Mouse (Mus musculus) mesoderm, embryonic 11.5 days (tissue): Measurements from ENCODE around the gene Tmem151a.

ENCODE experiments used
- DNase-seq: peaks from one replicate; pipeline ENCODE4 v3.0.0-alpha.2; 2012; ENCODE audit warnings: low read depth, low spot score

Gene Tmem151a

DNA sequence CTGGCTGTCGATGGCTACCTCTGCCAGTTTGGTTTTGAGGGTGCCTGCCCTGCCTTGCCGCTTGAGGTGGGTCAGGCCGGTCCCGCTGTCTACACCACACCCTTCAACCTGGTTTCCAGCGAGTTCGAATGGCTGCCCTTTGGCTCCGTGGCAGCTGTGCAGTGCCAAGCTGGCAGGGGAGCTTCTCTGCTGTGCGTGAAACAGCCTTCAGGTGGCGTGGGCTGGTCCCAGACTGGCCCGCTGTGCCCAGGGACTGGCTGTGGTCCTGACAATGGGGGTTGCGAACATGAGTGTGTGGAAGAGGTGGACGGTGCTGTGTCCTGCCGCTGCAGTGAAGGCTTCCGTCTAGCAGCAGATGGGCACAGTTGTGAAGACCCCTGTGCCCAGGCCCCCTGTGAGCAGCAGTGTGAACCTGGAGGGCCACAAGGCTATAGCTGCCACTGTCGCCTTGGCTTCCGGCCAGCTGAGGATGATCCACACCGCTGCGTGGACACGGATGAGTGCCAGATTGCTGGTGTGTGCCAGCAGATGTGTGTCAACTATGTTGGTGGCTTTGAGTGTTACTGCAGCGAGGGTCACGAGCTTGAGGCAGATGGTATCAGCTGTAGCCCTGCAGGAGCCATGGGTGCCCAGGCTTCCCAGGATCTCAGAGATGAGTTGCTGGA, 16.6 kb downstream of the Tmem151a start:
- DNase-seq, result no peak

DNA sequence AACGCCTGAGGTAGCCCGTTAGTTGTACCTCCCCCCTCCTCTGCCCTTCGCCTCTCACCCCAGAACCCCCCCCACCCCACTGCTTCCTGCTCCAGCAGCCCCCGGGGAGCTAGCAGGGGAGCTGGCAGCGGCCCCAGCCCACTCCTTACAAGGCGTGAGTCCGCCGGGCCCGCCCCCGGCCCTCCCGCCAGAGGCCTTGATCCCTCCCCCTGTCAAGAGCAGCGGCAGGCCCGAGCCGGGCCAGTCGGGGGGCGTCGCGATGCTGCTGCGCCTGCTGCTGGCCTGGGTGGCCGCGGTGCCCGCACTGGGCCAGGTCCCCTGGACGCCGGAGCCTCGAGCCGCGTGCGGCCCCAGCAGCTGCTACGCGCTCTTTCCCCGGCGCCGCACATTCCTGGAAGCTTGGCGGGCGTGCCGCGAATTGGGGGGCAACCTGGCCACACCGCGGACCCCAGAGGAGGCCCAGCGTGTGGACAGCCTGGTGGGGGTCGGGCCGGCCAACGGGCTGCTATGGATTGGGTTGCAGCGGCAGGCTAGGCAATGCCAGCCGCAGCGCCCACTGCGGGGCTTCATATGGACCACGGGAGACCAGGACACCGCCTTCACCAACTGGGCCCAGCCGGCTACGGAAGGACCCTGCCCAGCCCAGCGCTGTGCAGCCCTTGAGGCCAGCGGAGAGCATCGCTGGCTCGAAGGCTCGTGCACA, 17.3 kb downstream of the Tmem151a start, which contains the start of gene Cd248:
Gene Cd248 (plus strand): TSS at position 212 of the 703 bp plus-strand sequence.
- DNase-seq, result peak; percentile 68

DNA sequence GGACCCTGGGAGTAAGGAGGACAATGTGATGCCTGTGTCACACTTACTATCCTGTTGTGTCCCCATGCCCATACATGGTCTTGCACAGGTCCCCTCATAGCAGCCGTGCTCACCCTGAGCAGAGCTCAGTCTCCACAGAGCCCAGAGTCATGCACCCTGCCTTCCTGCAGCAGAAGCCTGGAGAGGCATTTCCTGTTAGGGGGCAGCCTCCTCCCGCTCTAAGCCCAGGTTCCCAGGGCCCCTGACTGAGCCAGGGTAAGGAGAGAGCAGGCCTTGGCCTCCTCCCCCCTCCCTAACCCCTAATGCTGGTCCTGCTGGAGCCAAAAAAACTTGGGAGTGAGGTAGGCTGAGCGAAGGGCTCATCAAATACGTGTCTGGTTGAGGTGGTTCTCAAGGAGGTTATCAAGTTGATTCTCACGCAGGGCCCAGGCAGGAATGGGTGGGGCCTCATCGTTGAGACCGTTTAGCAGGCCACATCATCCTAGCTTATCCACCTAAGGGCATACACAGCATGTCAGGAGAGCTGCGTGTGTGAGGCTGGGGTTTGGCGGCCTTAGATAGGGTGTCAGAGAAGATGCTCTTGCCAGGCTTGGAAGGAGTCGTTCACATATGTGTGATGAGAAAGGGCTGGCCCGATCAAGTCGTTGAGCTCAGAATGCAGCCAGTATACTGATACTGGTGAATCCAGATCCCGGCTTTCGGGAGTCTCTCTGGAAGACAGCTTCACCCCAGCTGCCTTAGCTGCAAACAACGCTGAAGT, 18.1 kb downstream of the Tmem151a start:
- DNase-seq, result no peak

DNA sequence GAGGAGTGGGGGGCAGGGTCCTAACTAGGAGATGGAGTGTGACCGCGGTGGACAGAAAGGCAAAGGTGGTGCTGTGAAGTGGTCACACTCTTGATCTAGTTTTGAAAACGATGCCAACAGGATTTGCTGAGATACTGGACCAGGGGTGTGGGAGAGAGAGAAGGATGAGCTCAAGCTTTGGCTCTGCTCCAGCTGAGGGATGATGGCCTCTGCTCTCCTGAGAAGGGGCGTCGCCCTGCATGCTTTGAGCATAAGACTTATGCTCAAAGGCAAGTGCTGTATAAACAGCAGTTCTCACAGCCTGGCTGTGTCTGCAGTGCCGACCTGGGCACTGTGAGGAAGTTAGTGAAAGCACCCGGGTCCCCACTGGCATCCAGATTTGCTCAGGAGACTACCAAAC, 20.2 kb downstream of the Tmem151a start:
- no peak for DNase-seq

DNA sequence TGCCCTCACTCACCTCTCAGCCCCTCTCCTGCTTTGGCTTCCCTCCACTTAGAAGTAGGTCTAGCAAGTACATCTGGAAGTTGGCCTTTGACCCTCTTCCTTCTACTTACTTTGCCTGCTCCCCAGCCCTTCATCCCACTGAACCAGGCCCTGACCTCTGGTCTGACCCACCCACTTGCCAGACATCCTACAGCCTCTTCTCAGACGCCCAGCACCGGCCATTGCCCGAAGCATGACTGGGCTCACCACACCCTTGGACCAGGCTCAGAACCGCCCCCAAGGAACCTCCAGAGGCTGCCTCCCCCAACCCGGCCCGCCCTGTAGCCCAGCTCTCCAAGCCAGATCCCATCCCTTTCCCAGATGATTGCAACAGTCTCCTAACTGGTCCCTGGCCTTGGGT, 22.9 kb downstream of the Tmem151a start:
- DNase-seq, result no peak

DNA sequence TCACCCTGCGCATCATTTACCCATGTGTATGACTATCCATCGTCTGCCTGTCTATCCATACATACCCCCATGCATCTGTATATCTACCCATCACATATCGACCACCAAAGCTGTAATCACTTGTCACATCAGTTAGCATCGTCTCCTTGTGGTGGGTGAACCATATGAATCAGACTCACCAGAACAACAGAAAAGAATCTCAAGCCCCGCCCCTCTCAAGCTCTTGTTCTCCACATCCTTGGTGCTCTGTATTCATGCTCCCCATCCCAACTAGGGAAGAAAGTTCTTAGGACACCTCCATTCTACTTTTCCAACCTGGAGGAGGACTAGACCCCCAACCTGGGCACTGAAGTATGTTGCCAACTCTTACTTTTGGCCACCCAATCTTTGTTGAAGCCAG, 23.3 kb downstream of the Tmem151a start:
- DNase-seq, result no peak

DNA sequence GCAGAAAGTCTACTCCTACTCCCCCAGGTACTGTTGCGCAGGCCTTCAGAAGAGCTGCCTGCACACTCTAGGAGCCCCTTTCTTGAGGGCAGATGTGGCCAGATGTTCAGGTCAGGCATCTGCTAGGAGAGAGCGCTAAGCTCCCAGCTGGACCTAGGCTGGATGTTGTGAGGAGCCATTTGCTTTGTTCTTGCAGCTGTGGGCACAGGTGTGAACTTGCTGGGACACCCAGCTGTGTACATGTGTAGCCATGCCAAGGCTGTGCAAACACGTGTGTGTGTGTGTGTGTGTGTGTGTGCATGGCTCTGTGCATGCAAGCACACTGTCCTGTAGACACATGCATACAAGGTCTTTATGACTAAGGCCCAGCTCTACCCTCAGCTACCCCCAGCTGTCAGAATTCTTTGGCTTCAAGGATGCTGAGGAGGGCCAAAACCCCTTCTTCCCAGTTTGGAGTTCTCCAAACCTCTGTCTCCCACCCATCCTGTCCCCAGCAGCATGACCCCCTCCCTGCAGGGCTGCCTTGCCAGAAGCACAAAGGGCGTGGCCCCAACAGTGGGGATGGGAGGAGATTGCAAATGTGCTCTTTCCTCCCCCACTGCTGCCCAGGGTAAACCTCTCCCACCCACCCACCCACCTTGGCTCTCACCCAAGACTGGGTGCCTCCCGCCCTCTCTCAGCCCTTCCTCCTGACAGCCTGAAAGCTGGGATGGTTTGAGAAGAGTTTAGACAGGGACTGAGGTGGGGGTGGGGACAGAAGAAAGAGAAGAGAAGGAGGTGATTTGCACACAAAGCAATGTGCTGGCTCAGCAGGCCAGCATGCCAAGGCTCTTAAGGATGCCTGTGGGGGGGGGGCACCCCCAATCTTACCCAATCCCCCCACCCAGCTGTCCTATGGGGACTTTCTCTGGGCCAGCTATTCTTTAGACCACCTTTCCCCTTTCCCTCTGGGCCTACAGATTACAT, 24.7 kb downstream of the Tmem151a start:
- no peak for DNase-seq

DNA sequence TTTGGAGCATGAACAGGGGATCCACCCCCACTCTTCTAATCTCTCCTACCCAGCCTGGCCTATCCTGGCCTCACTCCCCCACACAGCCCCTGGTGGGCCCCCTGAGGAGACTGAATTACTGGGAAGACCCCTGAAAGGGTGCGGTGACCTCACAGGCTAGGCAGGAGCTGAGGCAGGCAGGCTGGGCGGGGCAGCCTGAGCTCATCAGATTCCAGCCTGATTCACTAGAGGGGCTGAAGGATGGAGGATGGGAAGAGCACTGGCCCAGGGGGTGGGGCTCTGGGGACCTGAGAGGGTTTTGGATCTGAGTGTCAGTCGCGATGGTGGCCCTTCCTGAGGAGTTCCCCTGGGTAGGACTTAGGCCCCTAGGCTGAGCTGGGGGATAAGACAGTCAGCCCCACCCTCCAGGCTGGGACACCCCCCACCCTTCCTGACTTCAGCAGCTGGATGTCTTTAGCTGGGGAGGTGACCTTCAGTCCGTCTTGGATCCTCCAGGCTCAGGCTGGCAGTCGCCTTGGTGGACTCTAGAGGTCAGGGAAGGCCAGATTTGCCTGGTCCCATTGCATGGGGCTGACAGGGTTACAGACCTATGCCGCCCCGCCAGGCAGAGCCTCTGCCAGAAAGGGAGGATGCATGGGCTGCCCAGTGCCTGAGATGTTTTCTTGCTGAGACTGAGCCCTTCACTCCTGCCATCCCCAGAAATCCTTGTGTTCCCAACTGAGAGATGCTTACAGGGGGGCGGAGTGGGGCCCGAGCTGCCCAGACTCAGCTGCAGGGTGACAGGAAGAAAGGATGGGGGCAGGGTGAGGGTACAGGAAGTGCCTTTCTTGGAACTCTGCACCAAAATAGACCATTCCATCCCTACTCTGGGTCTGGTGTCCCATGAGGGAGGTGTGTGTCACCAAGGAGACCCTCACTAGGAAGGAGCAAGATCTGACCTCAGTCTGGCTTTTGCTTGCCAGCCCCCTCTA, 26.2 kb downstream of the Tmem151a start:
- no peak for DNase-seq

DNA sequence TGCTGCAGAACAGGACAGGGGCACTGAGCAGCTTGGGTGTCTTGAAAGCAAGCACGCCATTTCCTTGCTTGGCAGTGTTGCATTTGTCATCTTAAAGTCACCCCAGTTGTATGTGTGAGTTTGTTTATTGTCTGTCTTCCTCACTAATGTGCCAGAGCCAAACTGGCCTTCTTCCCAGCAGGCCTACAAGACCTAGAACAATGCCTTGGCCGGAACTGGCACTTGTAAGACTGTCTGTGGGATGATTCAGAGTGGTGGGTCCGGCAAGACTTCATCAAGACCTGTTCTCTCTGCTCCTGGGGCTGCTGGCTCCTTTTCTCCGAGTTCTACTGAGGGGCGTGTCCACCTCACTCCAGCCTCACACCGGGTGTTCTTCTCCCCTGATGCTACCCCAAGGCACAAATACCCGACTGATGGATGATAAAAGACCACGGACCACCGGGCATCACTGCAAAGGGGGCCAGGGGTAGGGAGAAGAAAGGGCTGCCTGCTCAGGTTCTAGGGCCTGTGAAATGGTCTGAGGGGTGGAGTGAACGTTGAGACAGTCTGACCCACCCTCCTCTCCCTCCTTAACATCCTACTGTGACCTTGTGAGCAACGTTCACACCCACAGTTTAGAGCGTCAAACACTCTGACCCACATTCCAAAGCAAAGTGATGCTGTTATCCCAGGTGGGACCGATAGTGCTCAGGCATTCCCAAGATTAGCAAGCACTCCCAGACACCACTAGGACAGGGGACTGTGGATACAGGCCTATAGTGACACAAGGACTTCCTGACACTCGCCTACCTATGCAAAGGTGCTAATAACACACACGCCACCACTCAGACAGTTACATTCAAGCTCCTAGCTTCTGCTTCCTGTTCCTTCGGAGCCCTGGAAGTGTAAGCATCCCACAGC, 27.2 kb downstream of the Tmem151a start:
- DNase-seq, result no peak

DNA sequence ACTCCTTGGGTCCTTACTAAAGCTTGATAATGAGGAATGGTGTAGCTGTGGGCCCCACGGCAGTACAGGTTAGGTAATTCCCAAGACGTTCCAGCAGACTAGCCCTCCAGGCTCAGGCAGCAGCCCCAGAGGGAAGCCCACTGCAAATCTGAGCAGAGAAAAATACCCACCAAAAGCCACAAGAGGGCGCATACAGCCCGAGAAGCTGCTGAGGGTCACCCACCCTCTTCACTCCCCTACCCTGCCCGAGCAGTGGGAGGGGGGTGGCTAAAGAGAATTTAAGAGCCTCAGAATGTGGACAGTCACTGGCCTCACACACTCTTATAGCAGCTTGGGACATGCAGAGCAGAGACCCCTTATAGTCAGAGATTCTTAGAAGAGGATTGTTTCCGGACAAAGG, 29.1 kb downstream of the Tmem151a start:
- DNase-seq, result peak; percentile 81

DNA sequence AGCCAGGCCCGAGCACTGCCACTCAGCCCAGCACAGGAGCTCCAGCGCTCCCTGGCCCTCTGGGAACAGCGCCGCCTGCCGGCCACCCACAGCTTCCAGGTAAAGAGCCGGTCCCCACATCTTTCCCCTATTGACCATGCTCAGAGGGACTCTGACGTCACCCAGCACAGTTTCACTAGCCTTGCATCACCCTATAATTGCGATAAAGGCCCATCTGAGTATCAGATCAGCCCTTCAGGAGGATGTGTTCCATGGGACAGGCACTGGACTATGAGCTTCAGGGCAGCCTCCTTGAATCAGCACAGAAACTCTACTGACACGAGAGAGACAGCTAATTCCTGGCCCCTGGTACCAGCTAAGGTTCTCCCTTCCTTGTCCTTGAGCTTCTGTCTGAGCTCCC, 31.4 kb downstream of the Tmem151a start:
- DNase-seq, result no peak

DNA sequence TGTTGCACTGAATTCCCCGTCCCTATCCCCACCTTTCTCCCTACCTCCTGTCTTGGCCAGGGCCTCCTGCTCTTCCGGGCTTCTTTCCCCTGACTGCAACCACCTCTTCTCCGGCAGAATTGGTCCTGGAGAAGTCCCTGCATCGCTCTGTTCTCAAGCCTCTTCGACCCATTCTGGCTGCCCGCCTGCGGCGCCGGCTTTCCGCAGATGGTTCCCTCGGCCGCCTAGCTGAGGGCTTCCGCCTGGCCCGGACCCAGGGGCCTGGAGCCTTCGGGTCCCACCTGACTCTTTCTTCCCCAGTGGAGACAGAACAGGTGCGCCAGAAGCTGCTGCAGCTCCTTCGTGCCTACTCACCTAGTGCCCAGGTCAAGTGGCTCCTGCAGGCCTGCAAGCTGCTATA, 32.5 kb downstream of the Tmem151a start:
- DNase-seq, result no peak

DNA sequence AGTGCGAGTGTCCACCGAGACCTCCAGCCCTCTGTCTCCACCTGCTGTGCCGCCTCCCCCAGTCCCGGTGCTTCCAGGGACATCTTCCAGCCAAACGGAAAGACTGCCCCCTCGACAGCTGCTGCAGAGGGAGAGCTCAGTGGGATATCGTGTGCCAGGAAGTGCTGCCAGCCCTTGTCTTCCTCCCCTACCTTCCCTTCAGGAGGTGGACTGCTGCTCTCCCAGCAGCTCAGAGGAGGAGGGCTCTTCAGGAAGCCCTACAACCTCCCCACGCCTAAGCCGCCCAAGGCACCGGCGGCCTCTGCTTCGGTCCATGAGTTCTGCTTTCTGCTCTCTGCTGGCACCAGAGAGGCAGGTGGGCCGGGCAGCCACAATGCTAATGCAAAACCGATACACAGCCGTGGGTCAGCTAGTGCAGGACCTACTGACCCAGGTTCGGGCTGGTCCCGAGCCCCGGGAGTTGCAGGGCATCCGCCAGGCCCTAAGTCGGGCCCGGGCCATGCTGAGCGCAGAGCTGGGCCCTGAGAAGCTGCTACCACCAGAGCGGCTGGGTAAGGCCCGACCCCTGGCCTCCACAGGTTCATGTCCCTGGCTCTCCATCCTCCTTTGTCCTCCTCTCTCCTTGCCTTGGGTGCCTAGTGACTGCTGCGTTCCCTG, 33.0 kb downstream of the Tmem151a start:
- no peak for DNase-seq

DNA sequence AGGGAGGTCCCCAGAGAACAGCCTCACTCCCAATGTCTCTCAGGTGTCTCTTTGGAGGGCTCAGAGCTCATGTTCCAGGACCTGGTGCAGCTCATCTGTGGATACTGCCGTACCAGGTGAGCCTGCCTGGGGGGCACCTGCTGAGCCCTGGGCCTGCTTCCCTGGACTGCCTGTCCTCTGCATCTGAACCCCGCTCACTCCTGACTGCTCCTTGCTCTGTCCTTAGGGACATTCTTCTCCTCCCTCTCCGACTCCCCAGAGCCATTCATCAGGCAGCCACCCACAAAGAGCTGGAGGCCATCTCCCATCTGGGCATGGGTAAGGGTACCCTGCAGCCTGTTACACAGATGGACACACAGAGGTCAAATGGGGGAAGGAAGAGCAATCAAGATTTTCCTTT, 33.8 kb downstream of the Tmem151a start:
- no peak for DNase-seq

DNA sequence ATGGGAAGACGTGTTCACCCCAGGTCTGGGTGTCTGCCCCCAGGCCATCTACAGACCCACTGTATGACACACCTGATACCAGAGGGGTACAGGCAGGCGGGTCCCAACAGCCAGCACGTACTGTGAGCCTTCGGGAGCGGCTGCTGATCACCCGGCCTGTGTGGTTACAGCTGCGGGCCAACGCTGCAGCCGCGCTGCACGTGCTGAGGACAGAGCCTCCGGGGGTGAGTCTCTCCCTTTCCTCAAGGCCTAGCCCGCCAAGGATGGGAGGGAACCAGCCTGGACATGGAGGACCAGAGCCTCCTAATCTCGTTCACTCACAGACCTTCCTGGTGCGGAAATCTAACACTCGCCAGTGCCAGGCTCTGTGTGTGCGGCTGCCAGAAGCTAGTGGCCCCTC, 34.3 kb downstream of the Tmem151a start:
- DNase-seq, result no peak

DNA sequence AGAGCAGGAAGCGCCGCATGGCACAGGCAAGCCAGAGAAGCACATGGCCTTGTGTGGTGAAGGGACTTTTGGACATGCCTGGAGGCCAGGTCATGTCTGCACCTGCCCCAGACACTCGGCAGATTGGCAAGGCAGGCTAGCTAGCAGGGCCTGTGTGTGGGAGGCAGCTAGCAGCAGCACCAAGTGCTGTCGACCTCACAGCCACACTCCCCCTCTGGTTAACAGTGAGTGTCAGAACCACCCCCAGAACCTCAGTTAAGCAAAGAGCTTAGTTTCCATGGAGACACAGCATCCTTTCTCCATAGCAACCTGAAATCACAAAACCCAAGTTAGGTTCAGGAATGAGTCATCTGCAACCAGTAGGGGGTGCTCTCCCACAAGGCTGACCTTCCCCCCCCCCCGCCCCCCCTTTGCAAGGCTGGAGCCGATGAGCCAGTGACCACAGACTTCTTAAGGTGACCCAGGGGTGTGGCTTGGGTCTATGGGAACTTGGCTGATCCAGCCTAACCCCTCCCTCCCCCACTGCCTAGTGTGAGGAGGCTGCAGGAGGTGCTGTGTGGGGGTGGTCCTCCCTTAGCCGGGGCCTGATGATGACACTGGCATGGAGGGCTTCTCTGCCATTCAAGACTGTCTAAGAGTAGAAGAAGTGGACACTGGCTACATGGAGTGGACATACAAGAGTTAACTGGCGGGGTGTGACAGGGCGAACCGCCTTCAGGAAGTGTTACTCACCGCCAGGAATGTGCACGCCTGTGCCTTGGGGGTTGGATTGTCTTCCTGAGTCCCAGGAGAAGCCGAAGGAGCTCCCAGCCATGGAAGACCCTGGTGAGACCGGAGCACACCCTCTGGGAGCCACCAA, 35.1 kb downstream of the Tmem151a start, which contains the start of gene Rin1:
Gene Rin1 (plus strand): TSS at position 435 of the 859 bp plus-strand sequence.
- DNase-seq, result no peak

DNA sequence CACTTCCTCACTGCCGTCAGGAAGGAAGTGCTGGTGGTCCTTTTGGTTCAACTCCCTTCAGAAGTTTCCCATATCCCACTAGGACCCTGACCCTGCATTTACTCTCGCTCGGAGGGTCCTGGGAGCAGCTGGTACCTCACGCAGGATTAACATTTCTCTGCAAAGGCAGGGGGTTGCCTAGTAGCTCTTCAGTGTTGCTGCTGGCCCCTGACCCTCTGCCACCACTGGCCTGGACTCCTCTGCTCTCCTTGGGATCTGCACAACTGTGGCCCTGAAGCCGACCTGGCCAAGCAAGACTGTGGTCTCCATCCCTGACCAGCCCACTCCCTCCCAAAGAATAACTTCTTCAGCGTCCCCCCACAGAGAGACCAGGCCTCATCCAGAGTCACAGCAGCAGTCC, 36.0 kb downstream of the Tmem151a start:
- no peak for DNase-seq
